Comparison of ENCODE assay signal across 10 mouse cellular contexts in the genomic region with DNA sequence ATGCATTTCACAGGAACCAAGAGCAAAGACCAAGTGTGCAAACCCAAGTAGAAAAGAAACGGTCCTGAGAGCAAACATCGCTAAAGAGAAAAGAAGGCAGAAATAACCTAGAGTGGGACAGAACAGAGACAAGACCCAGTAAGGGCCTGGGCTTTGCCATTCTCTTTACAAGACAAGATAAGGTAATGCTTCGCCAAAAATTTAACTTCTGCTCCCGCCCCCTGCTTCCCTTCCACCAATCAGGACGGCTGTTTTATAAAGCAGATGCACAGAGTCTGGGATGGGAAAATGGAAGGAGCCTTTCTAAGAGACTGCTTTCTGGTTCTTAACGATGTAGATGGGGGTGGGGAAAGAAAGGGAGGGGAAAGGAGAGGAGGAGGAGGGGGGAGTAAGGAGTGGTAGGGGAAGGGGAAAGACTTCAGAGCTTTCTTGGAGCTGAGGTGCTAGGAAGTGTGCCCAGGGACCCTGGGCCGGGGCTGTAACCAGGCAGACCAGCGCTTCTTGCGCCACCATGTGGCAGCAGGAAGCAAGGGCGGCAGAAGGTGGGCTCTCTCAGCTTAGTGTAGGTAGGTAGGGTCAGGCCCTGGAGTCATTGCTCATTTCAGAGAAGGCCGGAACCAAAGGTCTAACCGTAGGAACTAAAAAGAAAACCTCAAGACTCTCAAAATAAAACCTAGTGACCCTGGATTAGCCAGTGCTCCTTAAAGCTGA.
A peak's percentile ranks its signal among the peaks of the same experiment; 100 is the strongest.
DNase-seq lines count a peak whose midpoint lies in the region; ATAC-seq and TF ChIP-seq lines count a peak whose summit lies in the region.
"Had no signal": no experiment of that assay in that cellular context is flagged by ENCODE, and none has a peak within 500 bp of the region (broad histone marks: within the 10 kb centered on the region; RNA-seq: fewer than 3 reads in every experiment).

No protein-coding gene starts in this region.

- H3K27me3 ChIP-seq in forebrain, postnatal 0 days (ENCODE audit: insufficient read depth, low read length): no peaks in the 10 kb centered on the region
- peaks cover 5% of the 10 kb centered on the region; the same call in 1 of the 2 replicates for H3K27me3 ChIP-seq in forebrain, embryonic 12.5 days
- H3K27me3 ChIP-seq in liver, adult 2 months (ENCODE audit: control insufficient read depth, insufficient read depth, low read length): no peaks in the 10 kb centered on the region
- H3K27me3 ChIP-seq: midbrain, embryonic 13.5 days had no signal

- H3K79me2 ChIP-seq in liver, adult 2 months (ENCODE audit: control insufficient read depth, insufficient read depth, low read length): no peaks in the 10 kb centered on the region

- no peaks in the 10 kb centered on the region; the same call in 1 of the 2 replicates for H3K4me1 ChIP-seq in forebrain, postnatal 0 days (ENCODE audit: insufficient read depth)
- peaks cover 13% of the 10 kb centered on the region for H3K4me1 ChIP-seq in forebrain, embryonic 12.5 days
- peaks cover 2% of the 10 kb centered on the region; the same call in 1 of the 2 replicates for H3K4me1 ChIP-seq in liver, adult 2 months (ENCODE audit: control insufficient read depth, insufficient read depth, low read length)

- peak; percentile 21; the same call in 1 of the 2 replicates for ATAC-seq in forebrain, postnatal 0 days
- no peak for ATAC-seq in forebrain, embryonic 12.5 days (ENCODE audit: low FRiP score)
- ATAC-seq: midbrain, embryonic 13.5 days had no signal

- no peak for TF ChIP-seq POLR2A in liver, adult 2 months (IDR thresholded peaks at IDR 0.05; ENCODE audit: extremely low read depth, insufficient read depth, low read length)

- no peak overlapping the region for H3K4me2 ChIP-seq in forebrain, postnatal 0 days (ENCODE audit: low read depth)
- no peak overlapping the region for H3K4me2 ChIP-seq in forebrain, embryonic 12.5 days
- H3K4me2 ChIP-seq: midbrain, embryonic 13.5 days had no signal

- TF ChIP-seq CTCF in forebrain, postnatal 0 days (IDR thresholded peaks at IDR 0.05; ENCODE audit: low read depth): peak; percentile 45
- peak; percentile 69 for TF ChIP-seq CTCF in liver, adult 2 months (IDR thresholded peaks at IDR 0.05; ENCODE audit: low read depth, low read length)

- no peak overlapping the region for H3K9ac ChIP-seq in forebrain, postnatal 0 days
- no peak overlapping the region for H3K9ac ChIP-seq in forebrain, embryonic 12.5 days
- H3K9ac ChIP-seq in liver, adult 2 months (ENCODE audit: low read depth, low read length): no peak overlapping the region
- H3K9ac ChIP-seq: midbrain, embryonic 13.5 days had no signal

- no peaks in the 10 kb centered on the region for H3K36me3 ChIP-seq in forebrain, postnatal 0 days (ENCODE audit: insufficient read depth)
- no peaks in the 10 kb centered on the region for H3K36me3 ChIP-seq in forebrain, embryonic 12.5 days (replicated peaks)
- H3K36me3 ChIP-seq in liver, adult 2 months (ENCODE audit: control insufficient read depth, insufficient read depth, low read length): no peaks in the 10 kb centered on the region
- H3K36me3 ChIP-seq: midbrain, embryonic 13.5 days had no signal

- DNase-seq in forebrain, postnatal 0 days: no peak
- DNase-seq in retina, embryonic 14.5 days (ENCODE audit: low spot score): peak; percentile 29
- DNase-seq in retina, postnatal 1 day: no peak
- no peak for DNase-seq in liver, adult 2 months (ENCODE audit: extremely low read depth, low read depth, low spot score)
- DNase-seq in thymus, postnatal 4 days: peak; percentile 71
- DNase-seq in Muller cell, postnatal 12 days (ENCODE audit: inconsistent ontology term): no peak
- DNase-seq in adrenal gland, adult 2 months: no peak
- DNase-seq: cerebellum, adult 11 months had no signal

- no peak overlapping the region for H3K27ac ChIP-seq in forebrain, postnatal 0 days (ENCODE audit: low read depth, low read length)
- no peak overlapping the region for H3K27ac ChIP-seq in forebrain, embryonic 12.5 days
- no peak overlapping the region for H3K27ac ChIP-seq in liver, adult 2 months (replicated peaks; ENCODE audit: insufficient read depth, low read depth, low read length)
- H3K27ac ChIP-seq: midbrain, embryonic 13.5 days had no signal

- no peaks in the 10 kb centered on the region for H3K9me3 ChIP-seq in forebrain, postnatal 0 days (ENCODE audit: low read length)
- H3K9me3 ChIP-seq in forebrain, embryonic 12.5 days: no peaks in the 10 kb centered on the region
- H3K9me3 ChIP-seq: midbrain, embryonic 13.5 days had no signal

- 43% methylated on average over 12 of the region's 12 CpGs for WGBS in forebrain, postnatal 0 days
- 38% methylated on average over 12 of the region's 12 CpGs for WGBS in forebrain, embryonic 12.5 days
- WGBS in liver, adult 2 months: 58% methylated on average over 12 of the region's 12 CpGs

- no peak overlapping the region for H3K4me3 ChIP-seq in forebrain, postnatal 0 days (ENCODE audit: low read depth, low read length)
- H3K4me3 ChIP-seq in forebrain, embryonic 12.5 days (replicated peaks): no peak overlapping the region
- no peak overlapping the region for H3K4me3 ChIP-seq in liver, adult 2 months (ENCODE audit: insufficient read depth, low read depth, low read length)
- H3K4me3 ChIP-seq: midbrain, embryonic 13.5 days had no signal

Comparison
In these comparisons a context has a peak if more than half of its experiments do, and no peak if none do; other contexts are left out.
1. DNase-seq: peak in retina, embryonic 14.5 days (single experiment) and thymus, postnatal 4 days (single experiment); none in forebrain, postnatal 0 days (single experiment), retina, postnatal 1 day (single experiment), liver, adult 2 months (single experiment), Muller cell, postnatal 12 days (single experiment) and adrenal gland, adult 2 months (single experiment).